Mouse (Mus musculus) midbrain, embryonic 15.5 days (tissue): Measurements from ENCODE around the gene Syde2. TPM values are rescaled to one million over a fixed set of nuclear protein-coding genes. Genes with fewer than 3 reads are reported as not detected.

Source experiments
- ATAC-seq: fragments of 200-750 bp; cut with Nextera tagmentation; replicated peaks from 2 replicates; pipeline ENCODE4 v1.8.0; 2017; ENCODE audit warnings: moderate TSS enrichment
- H3K27ac ChIP-seq: fragments of 300-500 bp; sonication (generic); 2 replicates; pipeline ENCODE4 v1.5.1; 2015; ENCODE audit warnings: mild to moderate bottlenecking, inconsistent platforms
- H3K27me3 ChIP-seq: fragments of 300-500 bp; sonication (generic); replicated peaks from 2 replicates; pipeline ENCODE4 v1.6.1; 2015; ENCODE audit warnings: inconsistent platforms
- H3K36me3 ChIP-seq: fragments of 300-500 bp; sonication (generic); replicated peaks from 2 replicates; pipeline ENCODE4 v1.6.1; 2015; ENCODE audit warnings: inconsistent platforms
- H3K4me1 ChIP-seq: fragments of 300-500 bp; sonication (generic); 2 replicates; pipeline ENCODE4 v1.6.1; 2015; ENCODE audit warnings: inconsistent platforms
- H3K4me2 ChIP-seq: fragments of 300-500 bp; sonication (generic); 2 replicates; pipeline ENCODE4 v1.6.1; 2015; ENCODE audit warnings: inconsistent platforms, mild to moderate bottlenecking, moderate library complexity
- H3K4me3 ChIP-seq: fragments of 300-500 bp; sonication (generic); 2 replicates; pipeline ENCODE4 v1.5.1; 2015; ENCODE audit warnings: mild to moderate bottlenecking, inconsistent platforms
- H3K9ac ChIP-seq: fragments of 300-500 bp; sonication (generic); 2 replicates; pipeline ENCODE4 v1.6.1; 2015; ENCODE audit warnings: mild to moderate bottlenecking, inconsistent platforms
- H3K9me3 ChIP-seq: fragments of 300-500 bp; sonication (generic); 2 replicates; pipeline ENCODE4 v1.6.1; 2016; ENCODE audit warnings: inconsistent platforms
- WGBS: fragments of 180-500 bp; shearing (Covaris S2); methylation state at CpG from one replicate; pipeline ENCODE4 v1.1.7; 2015; ENCODE audit warnings: mixed read lengths; 5-methylcytosine and 5-hydroxymethylcytosine counted together
- polyA plus RNA-seq: library from polyadenylated mRNA; unstranded; fragments of >200 nt; fragmentation: Nextera tagmentation; extraction: Ambion mirVana; gene quantifications from 2 replicates; pipeline ENCODE4 v1.2.1, GENCODE M21; 2015

Gene Syde2
- polyA plus RNA-seq, 1 experiment from 2014 or later = 0.74 TPM

GRCm38 (mm10) chr3:146025499-146025898, 37.8 kb downstream of the Syde2 start:
- Histone ChIP-seq H3K4me3 (no peak overlapping the region), H3K4me2 (no peak overlapping the region), H3K4me1 (no peaks in the 10 kb centered on the region), H3K9ac (no peak overlapping the region), H3K9me3 (no peaks in the 10 kb centered on the region), H3K27me3 (no peaks in the 10 kb centered on the region), H3K27ac (no peak overlapping the region), H3K36me3 (no peaks in the 10 kb centered on the region)
- no peak for ATAC-seq
- 94% methylated on average over 6 of the region's 6 CpGs for WGBS

- no peaks in the 10 kb centered on the region for H3K9me3 ChIP-seq
- H3K4me3 ChIP-seq = no peak overlapping the region
- no peak overlapping the region for H3K9ac ChIP-seq
- no peaks in the 10 kb centered on the region for H3K36me3 ChIP-seq
- no peaks in the 10 kb centered on the region for H3K27me3 ChIP-seq
- ATAC-seq = no peak
- no peak overlapping the region for H3K27ac ChIP-seq
- H3K4me2 ChIP-seq = no peak overlapping the region
- WGBS = 49% methylated on average over 6 of the region's 6 CpGs
- H3K4me1 ChIP-seq = no peaks in the 10 kb centered on the region
Measured at GRCm38 (mm10) chr3:146027116-146027515, 39.4 kb downstream of the Syde2 start.

GRCm38 (mm10) chr3:146028406-146028805, 40.7 kb downstream of the Syde2 start:
- no peak for ATAC-seq
- Histone ChIP-seq H3K36me3 (no peaks in the 10 kb centered on the region), H3K4me2 (no peak overlapping the region), H3K9ac (no peak overlapping the region), H3K27me3 (no peaks in the 10 kb centered on the region), H3K4me1 (no peaks in the 10 kb centered on the region), H3K27ac (no peak overlapping the region), H3K4me3 (no peak overlapping the region), H3K9me3 (no peaks in the 10 kb centered on the region)
- 74% methylated on average over 2 of the region's 2 CpGs for WGBS

GRCm38 (mm10) chr3:146029234-146029633, 41.6 kb downstream of the Syde2 start:
- no peaks in the 10 kb centered on the region for H3K9me3 ChIP-seq
- no peaks in the 10 kb centered on the region for H3K4me1 ChIP-seq
- H3K27me3 ChIP-seq = no peaks in the 10 kb centered on the region
- 78% methylated on average over 3 of the region's 3 CpGs for WGBS
- ATAC-seq = no peak
- H3K36me3 ChIP-seq = no peaks in the 10 kb centered on the region
- H3K9ac ChIP-seq = no peak overlapping the region
- H3K27ac ChIP-seq = no peak overlapping the region
- H3K4me2 ChIP-seq = no peak overlapping the region
- H3K4me3 ChIP-seq = no peak overlapping the region

GRCm38 (mm10) chr3:146030255-146030836, 42.7 kb downstream of the Syde2 start:
- no peak overlapping the region for H3K4me3 ChIP-seq
- no peak overlapping the region for H3K9ac ChIP-seq
- no peaks in the 10 kb centered on the region for H3K27me3 ChIP-seq
- 16% methylated on average over 5 of the region's 5 CpGs for WGBS
- H3K9me3 ChIP-seq = no peaks in the 10 kb centered on the region
- H3K27ac ChIP-seq = peak overlapping the region; percentile 3; the same call in 1 of the 2 replicates
- ATAC-seq = peak; percentile 65; the same call in 1 of the 2 replicates
- no peaks in the 10 kb centered on the region for H3K36me3 ChIP-seq
- no peak overlapping the region for H3K4me2 ChIP-seq
- H3K4me1 ChIP-seq = no peaks in the 10 kb centered on the region

GRCm38 (mm10) chr3:146032976-146033375, 45.3 kb downstream of the Syde2 start:
- 92% methylated on average over 5 of the region's 5 CpGs for WGBS
- peaks cover 4% of the 10 kb centered on the region for H3K4me1 ChIP-seq
- H3K4me2 ChIP-seq = no peak overlapping the region
- no peaks in the 10 kb centered on the region for H3K36me3 ChIP-seq
- ATAC-seq = no peak
- H3K9me3 ChIP-seq = no peaks in the 10 kb centered on the region
- H3K27me3 ChIP-seq = no peaks in the 10 kb centered on the region
- H3K9ac ChIP-seq = no peak overlapping the region
- no peak overlapping the region for H3K27ac ChIP-seq
- H3K4me3 ChIP-seq = no peak overlapping the region

- Histone ChIP-seq H3K4me1 (peaks cover 6% of the 10 kb centered on the region), H3K9ac (no peak overlapping the region), H3K4me3 (no peak overlapping the region), H3K4me2 (no peak overlapping the region), H3K27ac (no peak overlapping the region), H3K27me3 (no peaks in the 10 kb centered on the region), H3K9me3 (no peaks in the 10 kb centered on the region), H3K36me3 (no peaks in the 10 kb centered on the region)
- WGBS = 32% methylated on average over 15 of the region's 15 CpGs
- ATAC-seq = peak; percentile 72
Measured at GRCm38 (mm10) chr3:146037906-146038305, 50.2 kb downstream of the Syde2 start.

GRCm38 (mm10) chr3:146039132-146039903, 51.6 kb downstream of the Syde2 start:
- no peaks in the 10 kb centered on the region for H3K36me3 ChIP-seq
- no peak for ATAC-seq
- H3K4me3 ChIP-seq = no peak overlapping the region
- no peaks in the 10 kb centered on the region for H3K9me3 ChIP-seq
- peaks cover 6% of the 10 kb centered on the region for H3K4me1 ChIP-seq
- no peak overlapping the region for H3K4me2 ChIP-seq
- no peak overlapping the region for H3K9ac ChIP-seq
- H3K27me3 ChIP-seq = no peaks in the 10 kb centered on the region
- 50% methylated on average over 12 of the region's 12 CpGs for WGBS
- no peak overlapping the region for H3K27ac ChIP-seq

- no peak for ATAC-seq
Measured at GRCm38 (mm10) chr3:146041382-146041781, 53.7 kb downstream of the Syde2 start.

GRCm38 (mm10) chr3:146044977-146045376, 57.3 kb downstream of the Syde2 start:
- Histone ChIP-seq H3K27me3 (no peaks in the 10 kb centered on the region), H3K4me1 (no peaks in the 10 kb centered on the region), H3K36me3 (no peaks in the 10 kb centered on the region), H3K4me2 (no peak overlapping the region), H3K9ac (no peak overlapping the region), H3K9me3 (no peaks in the 10 kb centered on the region), H3K4me3 (no peak overlapping the region), H3K27ac (no peak overlapping the region)
- no peak for ATAC-seq
- 48% methylated on average over 11 of the region's 11 CpGs for WGBS

More at GRCm38 (mm10) chr3:146041382-146041781, 53.7 kb downstream of the Syde2 start:
- Histone ChIP-seq H3K9me3 (no peaks in the 10 kb centered on the region), H3K27me3 (no peaks in the 10 kb centered on the region), H3K9ac (no peak overlapping the region), H3K4me1 (peaks cover 6% of the 10 kb centered on the region), H3K27ac (no peak overlapping the region), H3K36me3 (no peaks in the 10 kb centered on the region), H3K4me2 (no peak overlapping the region), H3K4me3 (no peak overlapping the region)
- 94% methylated on average over 11 of the region's 11 CpGs for WGBS

- H3K4me3 ChIP-seq = no peak overlapping the region
- WGBS = 85% methylated on average over 11 of the region's 11 CpGs
- H3K4me1 ChIP-seq = no peaks in the 10 kb centered on the region
- no peak overlapping the region for H3K4me2 ChIP-seq
- H3K9ac ChIP-seq = no peak overlapping the region
- no peak for ATAC-seq
- H3K36me3 ChIP-seq = no peaks in the 10 kb centered on the region
- H3K9me3 ChIP-seq = no peaks in the 10 kb centered on the region
- no peak overlapping the region for H3K27ac ChIP-seq
- H3K27me3 ChIP-seq = no peaks in the 10 kb centered on the region
Measured at GRCm38 (mm10) chr3:146046076-146046475, 58.4 kb downstream of the Syde2 start.

GRCm38 (mm10) chr3:146047704-146048207, 60.1 kb downstream of the Syde2 start:
- WGBS = 28% methylated on average over 15 of the region's 15 CpGs
- peaks cover 8% of the 10 kb centered on the region for H3K4me1 ChIP-seq

More at GRCm38 (mm10) chr3:146047704-146048207, 60.1 kb downstream of the Syde2 start:
- Histone ChIP-seq H3K27ac (no peak overlapping the region), H3K9me3 (no peaks in the 10 kb centered on the region), H3K36me3 (no peaks in the 10 kb centered on the region), H3K4me2 (no peak overlapping the region), H3K9ac (no peak overlapping the region), H3K4me3 (no peak overlapping the region), H3K27me3 (no peaks in the 10 kb centered on the region)
- ATAC-seq = no peak
